Mouse (Mus musculus) liver, embryonic 13.5 days (tissue): ENCODE measurements at regions not wholly inside any gene's neighbourhood (a gene's known extent, or its start where the extent isn't known, plus 50 kb on each side); places are given as distances from the start of the nearest gene placed in this dataset.

Experiments
- ATAC-seq: fragments of 200-750 bp; cut with Nextera tagmentation; 2 replicates; pipeline ENCODE4 v1.8.0; 2017; ENCODE audit warnings: low read depth, mild to moderate bottlenecking, moderate number of reproducible peaks, moderate library complexity
- DNase-seq: peaks from one replicate; pipeline ENCODE4 v3.0.0; 2022
- H3K27ac ChIP-seq: fragments of 300-500 bp; sonication (generic); 2 replicates; pipeline ENCODE4 v1.5.1; 2015; ENCODE audit warnings: moderate library complexity, mild to moderate bottlenecking, inconsistent platforms
- H3K27me3 ChIP-seq: fragments of 300-500 bp; sonication (generic); 2 replicates; pipeline ENCODE4 v1.6.1; 2015; ENCODE audit warnings: mild to moderate bottlenecking, inconsistent platforms
- H3K36me3 ChIP-seq: fragments of 300-500 bp; sonication (generic); 2 replicates; pipeline ENCODE4 v1.6.1; 2015; ENCODE audit warnings: mild to moderate bottlenecking, inconsistent platforms
- H3K4me1 ChIP-seq: fragments of 300-500 bp; sonication (generic); replicated peaks from 2 replicates; pipeline ENCODE4 v1.6.1; 2015; ENCODE audit warnings: inconsistent platforms
- H3K4me2 ChIP-seq: fragments of 300-500 bp; sonication (generic); 2 replicates; pipeline ENCODE4 v1.6.1; 2015; ENCODE audit warnings: inconsistent platforms, mild to moderate bottlenecking, moderate library complexity
- H3K4me3 ChIP-seq: fragments of 300-500 bp; sonication (generic); replicated peaks from 2 replicates; pipeline ENCODE4 v1.5.1; 2015; ENCODE audit warnings: mild to moderate bottlenecking, inconsistent platforms
- H3K9ac ChIP-seq: fragments of 300-500 bp; sonication (generic); 2 replicates; pipeline ENCODE4 v1.6.1; 2015; ENCODE audit warnings: mild to moderate bottlenecking, inconsistent platforms
- H3K9me3 ChIP-seq: fragments of 300-500 bp; sonication (generic); replicated peaks from 2 replicates; pipeline ENCODE4 v1.6.1; 2016; ENCODE audit warnings: inconsistent platforms
- WGBS: fragments of 180-500 bp; shearing (Covaris S2); methylation state at CpG from one replicate; pipeline ENCODE4 v1.1.7; 2015; ENCODE audit not compliant: insufficient replicate concordance; 5-methylcytosine and 5-hydroxymethylcytosine counted together

- Histone ChIP-seq H3K36me3 (no peaks in the 10 kb centered on the region), H3K27me3 (no peaks in the 10 kb centered on the region), H3K4me1 (no peaks in the 10 kb centered on the region), H3K9ac (no peak overlapping the region), H3K9me3 (no peaks in the 10 kb centered on the region), H3K4me2 (no peak overlapping the region), H3K27ac (no peak overlapping the region), H3K4me3 (no peak overlapping the region)
- DNase-seq (no peak), ATAC-seq (no peak)
- WGBS: 51% methylated on average over 6 of the region's 6 CpGs
These were observed 204.3 kb downstream of the Rpl36a-ps1 start for GRCm38 (mm10) chr14:98789794-98790193.

GRCm38 (mm10) chr14:98781711-98782110 is 212.4 kb downstream of the Rpl36a-ps1 start:
- 84% methylated on average over 12 of the region's 12 CpGs for WGBS
- no peak for ATAC-seq
- DNase-seq: no peak
- Histone ChIP-seq H3K9ac (no peak overlapping the region), H3K9me3 (no peaks in the 10 kb centered on the region), H3K4me3 (no peak overlapping the region), H3K4me1 (no peaks in the 10 kb centered on the region), H3K27ac (no peak overlapping the region), H3K36me3 (no peaks in the 10 kb centered on the region), H3K27me3 (no peaks in the 10 kb centered on the region), H3K4me2 (no peak overlapping the region)

GRCm38 (mm10) chr14:98772080-98772479 is 222.0 kb downstream of the Rpl36a-ps1 start:
- no peak overlapping the region for H3K4me3 ChIP-seq
- no peaks in the 10 kb centered on the region for H3K9me3 ChIP-seq
- no peak for DNase-seq
- H3K36me3 ChIP-seq: no peaks in the 10 kb centered on the region
- no peaks in the 10 kb centered on the region for H3K27me3 ChIP-seq
- no peaks in the 10 kb centered on the region for H3K4me1 ChIP-seq
- H3K9ac ChIP-seq: no peak overlapping the region
- no peak for ATAC-seq
- no peak overlapping the region for H3K4me2 ChIP-seq
- no peak overlapping the region for H3K27ac ChIP-seq
- 47% methylated on average over 4 of the region's 4 CpGs for WGBS

- no peaks in the 10 kb centered on the region for H3K9me3 ChIP-seq
- WGBS: 39% methylated on average over 2 of the region's 2 CpGs
- DNase-seq (no peak), ATAC-seq (no peak)
- H3K4me1 ChIP-seq: no peaks in the 10 kb centered on the region
- H3K4me3 ChIP-seq: no peak overlapping the region
- no peak overlapping the region for H3K27ac ChIP-seq
- H3K36me3 ChIP-seq: no peaks in the 10 kb centered on the region
- no peak overlapping the region for H3K9ac ChIP-seq
- no peak overlapping the region for H3K4me2 ChIP-seq
- H3K27me3 ChIP-seq: no peaks in the 10 kb centered on the region
These were observed 225.3 kb downstream of the Rpl36a-ps1 start for GRCm38 (mm10) chr14:98768845-98769244.

GRCm38 (mm10) chr14:98767481-98767880 is 226.6 kb downstream of the Rpl36a-ps1 start:
- Histone ChIP-seq H3K27me3 (no peaks in the 10 kb centered on the region), H3K4me3 (no peak overlapping the region), H3K4me1 (no peaks in the 10 kb centered on the region), H3K9ac (no peak overlapping the region), H3K27ac (no peak overlapping the region), H3K4me2 (no peak overlapping the region), H3K9me3 (no peaks in the 10 kb centered on the region), H3K36me3 (no peaks in the 10 kb centered on the region)
- 65% methylated on average over 7 of the region's 7 CpGs for WGBS
- no peak for ATAC-seq
- DNase-seq: no peak

- Histone ChIP-seq H3K4me2 (no peak overlapping the region), H3K9ac (no peak overlapping the region), H3K9me3 (no peaks in the 10 kb centered on the region), H3K27me3 (no peaks in the 10 kb centered on the region), H3K27ac (no peak overlapping the region), H3K4me3 (no peak overlapping the region), H3K4me1 (no peaks in the 10 kb centered on the region), H3K36me3 (no peaks in the 10 kb centered on the region)
- no peak for ATAC-seq
- no peak for DNase-seq
These were observed 228.8 kb downstream of the Rpl36a-ps1 start for GRCm38 (mm10) chr14:98765358-98765757.

GRCm38 (mm10) chr14:98750766-98751165 is 243.4 kb downstream of the Rpl36a-ps1 start:
- no peak for ATAC-seq
- H3K4me3 ChIP-seq: no peak overlapping the region
- DNase-seq: no peak
- no peak overlapping the region for H3K9ac ChIP-seq
- no peaks in the 10 kb centered on the region for H3K4me1 ChIP-seq
- no peaks in the 10 kb centered on the region for H3K36me3 ChIP-seq
- no peaks in the 10 kb centered on the region for H3K9me3 ChIP-seq
- no peak overlapping the region for H3K27ac ChIP-seq
- no peaks in the 10 kb centered on the region for H3K27me3 ChIP-seq
- 75% methylated on average over 6 of the region's 6 CpGs for WGBS
- no peak overlapping the region for H3K4me2 ChIP-seq

- Histone ChIP-seq H3K36me3 (no peaks in the 10 kb centered on the region), H3K4me3 (no peak overlapping the region), H3K9me3 (no peaks in the 10 kb centered on the region), H3K9ac (no peak overlapping the region), H3K4me1 (no peaks in the 10 kb centered on the region), H3K27ac (0 out of 2 replicates have a peak overlapping the region, but pooled peaks have one; percentile 23), H3K27me3 (no peaks in the 10 kb centered on the region), H3K4me2 (no peak overlapping the region)
- DNase-seq (no peak), ATAC-seq (peak; percentile 83)
- WGBS: 43% methylated on average over 14 of the region's 14 CpGs
These were observed 244.8 kb downstream of the Rpl36a-ps1 start for GRCm38 (mm10) chr14:98749086-98750027.

- Histone ChIP-seq H3K9me3 (no peaks in the 10 kb centered on the region), H3K9ac (no peak overlapping the region), H3K36me3 (no peaks in the 10 kb centered on the region), H3K4me3 (no peak overlapping the region), H3K27me3 (no peaks in the 10 kb centered on the region), H3K4me2 (no peak overlapping the region), H3K27ac (no peak overlapping the region), H3K4me1 (no peaks in the 10 kb centered on the region)
- ATAC-seq: no peak
- DNase-seq: no peak
- 80% methylated on average over 16 of the region's 16 CpGs for WGBS
These were observed 246.9 kb downstream of the Rpl36a-ps1 start for GRCm38 (mm10) chr14:98747159-98747775.

- WGBS: 49% methylated on average over 3 of the region's 3 CpGs
- no peak overlapping the region for H3K4me3 ChIP-seq
- ATAC-seq: peak; percentile 70
These were observed 263.7 kb downstream of the Rpl36a-ps1 start for GRCm38 (mm10) chr14:98730375-98730774.

GRCm38 (mm10) chr14:98728863-98729262 is 265.3 kb downstream of the Rpl36a-ps1 start:
- Histone ChIP-seq H3K9me3 (no peaks in the 10 kb centered on the region), H3K4me2 (no peak overlapping the region), H3K27ac (no peak overlapping the region), H3K36me3 (no peaks in the 10 kb centered on the region), H3K27me3 (no peaks in the 10 kb centered on the region), H3K9ac (no peak overlapping the region), H3K4me1 (no peaks in the 10 kb centered on the region), H3K4me3 (no peak overlapping the region)
- ATAC-seq (no peak), DNase-seq (no peak)
- 25% methylated on average over 2 of the region's 2 CpGs for WGBS

More at GRCm38 (mm10) chr14:98730375-98730774, 263.7 kb downstream of the Rpl36a-ps1 start:
- Histone ChIP-seq H3K36me3 (no peaks in the 10 kb centered on the region), H3K9ac (no peak overlapping the region), H3K27me3 (no peaks in the 10 kb centered on the region), H3K4me1 (no peaks in the 10 kb centered on the region), H3K4me2 (no peak overlapping the region), H3K9me3 (no peaks in the 10 kb centered on the region), H3K27ac (no peak overlapping the region)
- no peak for DNase-seq
